Mouse (Mus musculus) midbrain, postnatal 0 days (tissue): ENCODE measurements around the gene 1700025G04Rik. TPM values are rescaled to one million over a fixed set of nuclear protein-coding genes. Genes with fewer than 3 reads are reported as not detected.
A peak's percentile ranks its signal among the peaks of the same experiment; 100 is the strongest.

ENCODE experiments used
- ATAC-seq: fragments of 200-750 bp; cut with Nextera tagmentation; 2 replicates; pipeline ENCODE4 v1.8.0; 2017; ENCODE audit warnings: moderate number of reproducible peaks, mild to moderate bottlenecking, moderate TSS enrichment, moderate library complexity; ENCODE audit not compliant: low FRiP score
- DNase-seq: peaks from one replicate; pipeline ENCODE4 v3.0.0-alpha.2; 2015; ENCODE audit warnings: low spot score
- H3K27ac ChIP-seq: fragments of 300-500 bp; sonication (generic); 2 replicates; pipeline ENCODE4 v1.5.1; 2014; ENCODE audit warnings: low read depth, mild to moderate bottlenecking, low read length, mixed read lengths
- H3K27me3 ChIP-seq: fragments of 300-500 bp; sonication (generic); 2 replicates; pipeline ENCODE4 v1.6.1; 2014; ENCODE audit warnings: low read length, control low read depth, mixed read lengths; ENCODE audit not compliant: insufficient read depth
- H3K36me3 ChIP-seq: fragments of 300-500 bp; sonication (generic); 2 replicates; pipeline ENCODE4 v1.6.1; 2014; ENCODE audit warnings: low read length, control low read depth, mixed read lengths; ENCODE audit not compliant: insufficient read depth
- H3K4me1 ChIP-seq: fragments of 300-500 bp; sonication (generic); 2 replicates; pipeline ENCODE4 v1.6.1; 2014; ENCODE audit warnings: mild to moderate bottlenecking, control low read depth, antibody characterized with exemption, low read length, mixed read lengths; ENCODE audit not compliant: insufficient read depth
- H3K4me2 ChIP-seq: fragments of 300-500 bp; sonication (generic); 2 replicates; pipeline ENCODE4 v1.6.1; 2014; ENCODE audit warnings: low read depth, mild to moderate bottlenecking, low read length, mixed read lengths; ENCODE audit not compliant: poor library complexity, severe bottlenecking
- H3K4me3 ChIP-seq: fragments of 300-500 bp; sonication (generic); 2 replicates; pipeline ENCODE4 v1.5.1; 2014; ENCODE audit warnings: low read depth, mild to moderate bottlenecking, low read length, moderate library complexity
- H3K9ac ChIP-seq: fragments of 300-500 bp; sonication (generic); replicated peaks from 2 replicates; pipeline ENCODE4 v1.6.1; 2014; ENCODE audit warnings: mild to moderate bottlenecking, low read length, moderate library complexity, mixed read lengths; ENCODE audit not compliant: poor library complexity, severe bottlenecking
- H3K9me3 ChIP-seq: fragments of 300-500 bp; sonication (generic); 2 replicates; pipeline ENCODE4 v1.6.1; 2016; ENCODE audit warnings: low read length, control low read depth
- CTCF ChIP-seq: IDR thresholded peaks from 2 replicates; pipeline ENCODE4 v1.5.1; 2016; ENCODE audit warnings: antibody characterized with exemption, mild to moderate bottlenecking
- WGBS: fragments of 180-500 bp; shearing (Covaris S2); extraction: QIAGEN DNeasy Blood & Tissue Kit; methylation state at CpG from one replicate; pipeline ENCODE4 v1.1.7; 2014; 5-methylcytosine and 5-hydroxymethylcytosine counted together
- polyA plus RNA-seq: library from polyadenylated mRNA; unstranded; fragments of >200 nt; fragmentation: Nextera tagmentation; extraction: Ambion mirVana; gene quantifications from 2 replicates; pipeline ENCODE4 v1.2.1, GENCODE M21; 2015
- total RNA-seq: library from RNA; depleted of rRNA; stranded (reverse); fragments of >200 nt; gene quantifications from 2 replicates; pipeline ENCODE4 v1.2.3, GENCODE M21; 2014

Gene 1700025G04Rik
- total and polyA plus RNA-seq, 2 experiments from 2014 or later, result 22.6 to 24.0 TPM

DNA sequence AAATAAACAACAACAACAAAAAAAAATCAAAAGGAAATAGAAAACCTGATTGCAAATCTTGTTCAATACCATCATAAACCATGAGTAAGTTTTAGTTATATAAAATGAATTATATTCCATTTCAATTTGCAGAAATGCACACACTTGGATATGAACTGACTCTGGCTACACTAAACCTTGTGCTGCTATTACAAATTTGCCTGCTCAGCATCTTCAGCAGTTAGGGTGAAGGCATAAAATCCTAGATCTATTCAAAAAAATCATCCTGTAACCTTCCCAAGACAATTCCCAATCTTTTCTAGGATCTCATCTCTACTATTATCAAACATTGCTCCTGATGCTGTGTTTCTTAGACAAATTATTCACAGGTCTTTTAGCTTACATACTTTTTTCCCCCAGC, 22.0 kb downstream of the 1700025G04Rik start:
- no peak for TF ChIP-seq CTCF
- H3K4me1 ChIP-seq, result no peaks in the 10 kb centered on the region
- ATAC-seq, result no peak
- no peak overlapping the region for H3K9ac ChIP-seq
- no peaks in the 10 kb centered on the region for H3K9me3 ChIP-seq
- H3K4me3 ChIP-seq, result no peak overlapping the region
- no peak for DNase-seq
- H3K27me3 ChIP-seq, result no peaks in the 10 kb centered on the region
- no peaks in the 10 kb centered on the region for H3K36me3 ChIP-seq
- H3K27ac ChIP-seq, result no peak overlapping the region
- H3K4me2 ChIP-seq, result no peak overlapping the region

DNA sequence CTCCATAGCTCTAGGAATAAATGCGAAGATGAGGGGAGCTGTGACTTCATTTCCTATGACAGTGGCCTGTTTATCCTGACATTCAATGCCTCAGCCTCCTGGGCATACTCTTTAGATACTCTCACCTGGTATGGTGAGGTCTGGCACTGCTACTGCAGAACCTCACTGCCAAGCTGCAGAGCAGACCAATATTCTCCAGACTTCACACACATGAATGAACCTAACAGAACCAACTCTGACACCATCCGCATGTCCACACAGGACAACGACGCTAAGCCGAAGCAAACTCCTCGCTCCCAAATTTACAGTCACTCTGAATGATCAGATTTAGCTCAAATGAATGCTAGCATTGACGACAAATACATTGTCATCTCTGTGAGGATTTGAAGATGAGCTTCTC, 24.4 kb downstream of the 1700025G04Rik start:
- no peaks in the 10 kb centered on the region for H3K27me3 ChIP-seq
- 96% methylated on average over 7 of the region's 7 CpGs for WGBS
- no peak overlapping the region for H3K27ac ChIP-seq
- no peak overlapping the region for H3K9ac ChIP-seq
- ATAC-seq, result no peak
- H3K4me3 ChIP-seq, result no peak overlapping the region
- no peaks in the 10 kb centered on the region for H3K4me1 ChIP-seq
- no peaks in the 10 kb centered on the region for H3K36me3 ChIP-seq
- no peaks in the 10 kb centered on the region for H3K9me3 ChIP-seq
- H3K4me2 ChIP-seq, result no peak overlapping the region
- no peak for TF ChIP-seq CTCF
- no peak for DNase-seq

DNA sequence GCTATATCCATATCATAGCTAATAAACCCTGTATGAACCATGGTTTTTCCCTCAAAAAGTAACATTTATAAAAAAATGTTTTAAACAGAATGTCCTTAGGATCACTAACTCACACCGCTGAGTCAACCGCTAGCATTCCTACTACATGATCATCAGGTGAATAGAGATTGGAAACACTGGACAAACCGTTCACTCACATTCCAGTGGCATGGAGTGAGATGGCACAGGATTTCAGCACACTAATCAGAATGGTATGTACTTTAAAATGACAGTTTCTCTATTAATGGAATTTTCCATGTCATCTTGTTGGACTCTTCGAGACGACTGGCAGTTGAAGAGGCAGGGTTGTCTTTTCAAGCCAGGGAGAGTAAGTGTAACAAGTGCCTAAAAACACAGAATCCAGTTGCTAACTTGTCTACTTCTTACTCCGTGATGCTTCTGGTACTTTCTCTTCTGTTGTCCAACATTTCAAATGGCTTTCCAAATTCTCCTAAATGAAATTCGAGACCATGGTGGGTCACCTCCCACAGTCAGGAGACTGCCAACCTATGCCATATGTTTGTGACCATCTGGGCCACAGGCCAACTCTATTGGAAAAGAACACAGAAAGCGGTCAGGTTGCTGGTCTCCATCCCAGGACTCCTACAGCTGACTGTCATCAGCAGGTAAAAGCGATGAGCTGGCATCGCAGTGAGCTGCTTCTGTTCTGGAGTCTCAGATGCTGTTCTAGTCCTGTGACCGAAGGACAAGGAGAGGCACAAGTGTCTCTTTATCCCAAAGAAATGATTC, 26.4 kb downstream of the 1700025G04Rik start:
- no peaks in the 10 kb centered on the region for H3K4me1 ChIP-seq
- H3K36me3 ChIP-seq, result no peaks in the 10 kb centered on the region
- 94% methylated on average over 11 of the region's 11 CpGs for WGBS
- TF ChIP-seq CTCF, result no peak
- H3K27me3 ChIP-seq, result no peaks in the 10 kb centered on the region
- DNase-seq (peak; percentile 34), ATAC-seq (no peak)
- no peak overlapping the region for H3K4me3 ChIP-seq
- no peaks in the 10 kb centered on the region for H3K9me3 ChIP-seq
- H3K27ac ChIP-seq, result no peak overlapping the region
- H3K4me2 ChIP-seq, result no peak overlapping the region
- H3K9ac ChIP-seq, result no peak overlapping the region

DNA sequence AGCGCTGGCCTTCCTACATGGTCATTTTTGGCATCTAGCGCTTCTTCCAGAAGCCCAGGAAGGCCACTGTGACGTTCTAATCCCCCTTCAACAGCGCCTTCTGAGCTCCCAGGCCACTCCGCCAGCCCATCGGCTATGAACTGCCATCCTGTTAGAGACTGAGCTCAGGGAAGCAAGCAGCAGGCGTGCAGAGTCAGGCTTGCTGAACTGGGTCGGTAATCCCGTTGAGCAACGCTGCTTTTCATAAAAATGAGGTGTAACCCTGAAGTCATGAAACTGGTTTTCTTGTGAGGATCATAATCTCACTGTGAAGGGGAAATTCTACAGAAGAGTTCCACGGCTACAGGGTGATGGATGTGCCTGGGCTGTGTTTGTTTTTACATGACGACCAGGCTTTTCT, 28.2 kb downstream of the 1700025G04Rik start:
- Histone ChIP-seq H3K27ac (no peak overlapping the region), H3K27me3 (no peaks in the 10 kb centered on the region), H3K9ac (no peak overlapping the region), H3K4me2 (no peak overlapping the region), H3K36me3 (no peaks in the 10 kb centered on the region), H3K4me1 (no peaks in the 10 kb centered on the region), H3K4me3 (no peak overlapping the region), H3K9me3 (no peaks in the 10 kb centered on the region)
- no peak for ATAC-seq
- TF ChIP-seq CTCF, result no peak
- 78% methylated on average over 12 of the region's 12 CpGs for WGBS
- no peak for DNase-seq

GRCm38 (mm10) chr1:152060265-152060664, 29.7 kb downstream of the 1700025G04Rik start:
- DNase-seq (no peak), ATAC-seq (no peak)
- no peak for TF ChIP-seq CTCF
- H3K4me3 ChIP-seq, result no peak overlapping the region
- H3K4me2 ChIP-seq, result no peak overlapping the region
- no peaks in the 10 kb centered on the region for H3K36me3 ChIP-seq
- no peaks in the 10 kb centered on the region for H3K4me1 ChIP-seq
- H3K27ac ChIP-seq, result no peak overlapping the region
- no peaks in the 10 kb centered on the region for H3K27me3 ChIP-seq
- H3K9ac ChIP-seq, result no peak overlapping the region
- WGBS, result 86% methylated on average over 3 of the region's 3 CpGs
- H3K9me3 ChIP-seq, result no peaks in the 10 kb centered on the region

DNA sequence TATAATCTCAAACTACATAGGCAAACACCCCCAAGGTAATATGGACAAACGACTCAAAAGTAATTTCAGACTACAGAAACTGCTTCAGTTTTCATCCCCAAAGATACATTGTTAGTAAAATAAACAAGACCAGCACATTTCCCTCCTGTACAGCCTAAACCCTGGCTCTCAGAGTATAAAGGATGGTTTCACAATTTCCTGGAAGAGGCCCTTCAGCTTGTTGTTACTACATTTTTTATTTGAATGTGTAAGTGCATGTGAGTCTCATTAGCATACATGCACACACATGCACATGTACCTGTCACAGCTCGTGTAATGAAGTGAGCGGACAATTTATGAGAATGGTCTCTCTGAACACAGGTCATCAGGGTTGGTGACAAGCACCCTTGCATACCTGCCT, 31.1 kb downstream of the 1700025G04Rik start:
- ATAC-seq (no peak), DNase-seq (no peak)
- Histone ChIP-seq H3K27ac (no peak overlapping the region), H3K36me3 (no peaks in the 10 kb centered on the region), H3K4me2 (no peak overlapping the region), H3K4me1 (no peaks in the 10 kb centered on the region), H3K27me3 (no peaks in the 10 kb centered on the region), H3K9ac (no peak overlapping the region), H3K9me3 (no peaks in the 10 kb centered on the region), H3K4me3 (no peak overlapping the region)
- 86% methylated on average over 3 of the region's 3 CpGs for WGBS
- no peak for TF ChIP-seq CTCF
